Mouse (Mus musculus) hindbrain, embryonic 16.5 days (tissue): ENCODE measurements at regions not wholly inside any gene's neighbourhood (a gene's known extent, or its start where the extent isn't known, plus 50 kb on each side); places are given as distances from the start of the nearest gene placed in this dataset.

Source experiments
- ATAC-seq: fragments of 200-750 bp; cut with Nextera tagmentation; 2 replicates; pipeline ENCODE4 v1.8.0; 2017; ENCODE audit warnings: moderate TSS enrichment, moderate library complexity
- H3K27ac ChIP-seq: fragments of 300-500 bp; sonication (generic); 2 replicates; pipeline ENCODE4 v1.5.1; 2014; ENCODE audit warnings: low read depth, mild to moderate bottlenecking, control low read depth, low read length, moderate library complexity
- H3K27me3 ChIP-seq: fragments of 300-500 bp; sonication (generic); replicated peaks from 2 replicates; pipeline ENCODE4 v1.6.1; 2014; ENCODE audit warnings: low read length; ENCODE audit not compliant: control insufficient read depth, insufficient read depth
- H3K36me3 ChIP-seq: fragments of 300-500 bp; sonication (generic); 2 replicates; pipeline ENCODE4 v1.6.1; 2014; ENCODE audit warnings: mild to moderate bottlenecking, low read length, moderate library complexity, mixed read lengths; ENCODE audit not compliant: control insufficient read depth, insufficient read depth
- H3K4me1 ChIP-seq: fragments of 300-500 bp; sonication (generic); 2 replicates; pipeline ENCODE4 v1.6.1; 2014; ENCODE audit warnings: low read depth, low read length; ENCODE audit not compliant: control insufficient read depth, insufficient read depth
- H3K4me2 ChIP-seq: fragments of 300-500 bp; sonication (generic); 2 replicates; pipeline ENCODE4 v1.6.1; 2014; ENCODE audit warnings: mild to moderate bottlenecking, low read length, control low read depth, moderate library complexity
- H3K4me3 ChIP-seq: fragments of 300-500 bp; sonication (generic); 2 replicates; pipeline ENCODE4 v1.5.1; 2014; ENCODE audit warnings: mild to moderate bottlenecking, low read length, control low read depth, moderate library complexity
- H3K9ac ChIP-seq: fragments of 300-500 bp; sonication (generic); 2 replicates; pipeline ENCODE4 v1.6.1; 2014; ENCODE audit warnings: low read depth, mild to moderate bottlenecking, control low read depth, low read length, moderate library complexity
- H3K9me3 ChIP-seq: fragments of 300-500 bp; sonication (generic); 2 replicates; pipeline ENCODE4 v1.6.1; 2014; ENCODE audit warnings: mild to moderate bottlenecking, low read length, moderate library complexity; ENCODE audit not compliant: control insufficient read depth
- WGBS: fragments of 180-500 bp; shearing (Covaris S2); extraction: QIAGEN DNeasy Blood & Tissue Kit; methylation state at CpG from one replicate; pipeline ENCODE4 v1.1.7; 2014; 5-methylcytosine and 5-hydroxymethylcytosine counted together

GRCm38 (mm10) chr14:31918461-31918860, 88.0 kb upstream of the Ankrd28 start:
- no peak overlapping the region for H3K27ac ChIP-seq
- H3K36me3 ChIP-seq = no peaks in the 10 kb centered on the region
- WGBS = 89% methylated on average over 4 of the region's 4 CpGs
- H3K9ac ChIP-seq = no peak overlapping the region
- no peak for ATAC-seq
- no peak overlapping the region for H3K4me2 ChIP-seq
- H3K4me1 ChIP-seq = no peaks in the 10 kb centered on the region
- no peaks in the 10 kb centered on the region for H3K9me3 ChIP-seq
- H3K4me3 ChIP-seq = no peak overlapping the region
- no peaks in the 10 kb centered on the region for H3K27me3 ChIP-seq

GRCm38 (mm10) chr14:31918921-31919320, 88.5 kb upstream of the Ankrd28 start:
- no peaks in the 10 kb centered on the region for H3K4me1 ChIP-seq
- no peak overlapping the region for H3K4me3 ChIP-seq
- ATAC-seq = no peak
- H3K9me3 ChIP-seq = no peaks in the 10 kb centered on the region
- no peak overlapping the region for H3K27ac ChIP-seq
- H3K27me3 ChIP-seq = no peaks in the 10 kb centered on the region
- no peak overlapping the region for H3K4me2 ChIP-seq
- WGBS = 100% methylated on average over 1 of the region's 1 CpGs
- H3K36me3 ChIP-seq = no peaks in the 10 kb centered on the region
- H3K9ac ChIP-seq = no peak overlapping the region

- no peaks in the 10 kb centered on the region for H3K27me3 ChIP-seq
- H3K36me3 ChIP-seq = no peaks in the 10 kb centered on the region
- ATAC-seq = no peak
- no peak overlapping the region for H3K9ac ChIP-seq
- no peak overlapping the region for H3K27ac ChIP-seq
- H3K4me2 ChIP-seq = no peak overlapping the region
- no peaks in the 10 kb centered on the region for H3K9me3 ChIP-seq
- H3K4me1 ChIP-seq = no peaks in the 10 kb centered on the region
- 61% methylated on average over 12 of the region's 12 CpGs for WGBS
- no peak overlapping the region for H3K4me3 ChIP-seq
Observed at GRCm38 (mm10) chr14:31929161-31929707, 98.8 kb upstream of the Ankrd28 start.

- Histone ChIP-seq H3K27me3 (no peaks in the 10 kb centered on the region), H3K4me3 (no peak overlapping the region), H3K4me1 (no peaks in the 10 kb centered on the region), H3K9me3 (no peaks in the 10 kb centered on the region), H3K36me3 (no peaks in the 10 kb centered on the region), H3K9ac (no peak overlapping the region), H3K4me2 (no peak overlapping the region), H3K27ac (no peak overlapping the region)
- no peak for ATAC-seq
- 56% methylated on average over 9 of the region's 9 CpGs for WGBS
Observed at GRCm38 (mm10) chr14:31930367-31930766, 98.4 kb upstream of the Galnt15 start.

- WGBS = 81% methylated on average over 5 of the region's 5 CpGs
- no peak overlapping the region for H3K4me3 ChIP-seq
- no peak overlapping the region; the same call in 1 of the 2 replicates for H3K9ac ChIP-seq
- ATAC-seq = no peak
- no peak overlapping the region for H3K4me2 ChIP-seq
- H3K4me1 ChIP-seq = no peaks in the 10 kb centered on the region
- no peaks in the 10 kb centered on the region for H3K9me3 ChIP-seq
- no peak overlapping the region for H3K27ac ChIP-seq
- H3K36me3 ChIP-seq = no peaks in the 10 kb centered on the region
- H3K27me3 ChIP-seq = no peaks in the 10 kb centered on the region
Observed at GRCm38 (mm10) chr14:31931971-31932370, 96.8 kb upstream of the Galnt15 start.

GRCm38 (mm10) chr14:31933441-31933840, 95.3 kb upstream of the Galnt15 start:
- WGBS = 4% methylated on average over 9 of the region's 9 CpGs
- no peaks in the 10 kb centered on the region for H3K36me3 ChIP-seq
- H3K27ac ChIP-seq = peak overlapping the region; percentile 93
- peak overlapping the region; percentile 44 for H3K4me3 ChIP-seq
- H3K9me3 ChIP-seq = peaks cover 3% of the 10 kb centered on the region; the same call in 1 of the 2 replicates
- peak; percentile 81 for ATAC-seq
- H3K4me1 ChIP-seq = no peaks in the 10 kb centered on the region
- H3K27me3 ChIP-seq = no peaks in the 10 kb centered on the region
- H3K9ac ChIP-seq = peak overlapping the region; percentile 62
- peak overlapping the region; percentile 72 for H3K4me2 ChIP-seq

- peak; percentile 95 for ATAC-seq
- H3K4me2 ChIP-seq = peak overlapping the region; percentile 72
- no peaks in the 10 kb centered on the region for H3K4me1 ChIP-seq
- no peaks in the 10 kb centered on the region for H3K36me3 ChIP-seq
- H3K9me3 ChIP-seq = peaks cover 3% of the 10 kb centered on the region; the same call in 1 of the 2 replicates
- H3K27ac ChIP-seq = peak overlapping the region; percentile 93
- peak overlapping the region; percentile 44 for H3K4me3 ChIP-seq
- peak overlapping the region; percentile 62 for H3K9ac ChIP-seq
- H3K27me3 ChIP-seq = no peaks in the 10 kb centered on the region
- 0% methylated on average over 13 of the region's 13 CpGs for WGBS
Observed at GRCm38 (mm10) chr14:31933841-31934271, 94.9 kb upstream of the Galnt15 start.

- H3K36me3 ChIP-seq = no peaks in the 10 kb centered on the region
- peak overlapping the region; percentile 62 for H3K9ac ChIP-seq
- no peaks in the 10 kb centered on the region for H3K27me3 ChIP-seq
- 0% methylated on average over 5 of the region's 6 CpGs for WGBS
- peak overlapping the region; percentile 93 for H3K27ac ChIP-seq
- peak overlapping the region; percentile 44 for H3K4me3 ChIP-seq
- peak overlapping the region; percentile 72 for H3K4me2 ChIP-seq
- ATAC-seq = peak; percentile 68
- peaks cover 3% of the 10 kb centered on the region; the same call in 1 of the 2 replicates for H3K9me3 ChIP-seq
- H3K4me1 ChIP-seq = no peaks in the 10 kb centered on the region
Observed at GRCm38 (mm10) chr14:31934321-31934720, 94.5 kb upstream of the Galnt15 start.

- no peak for ATAC-seq
- Histone ChIP-seq H3K4me1 (no peaks in the 10 kb centered on the region), H3K36me3 (no peaks in the 10 kb centered on the region), H3K4me3 (peak overlapping the region; percentile 44), H3K9me3 (peaks cover 3% of the 10 kb centered on the region; the same call in 1 of the 2 replicates), H3K27me3 (no peaks in the 10 kb centered on the region), H3K4me2 (peak overlapping the region; percentile 72), H3K9ac (no peak overlapping the region), H3K27ac (peak overlapping the region; percentile 93)
- WGBS = 13% methylated on average over 3 of the region's 3 CpGs
Observed at GRCm38 (mm10) chr14:31934771-31935170, 94.0 kb upstream of the Galnt15 start.
